Comparison of ENCODE assay signal across 8 mouse cellular contexts in genomic region chr16:55967221-55967620, GRCm38 (mm10). TPM values are rescaled to one million over a fixed set of nuclear protein-coding genes. Genes with fewer than 3 reads are reported as not detected.
DNase-seq lines count a peak whose midpoint lies in the region; ATAC-seq and TF ChIP-seq lines count a peak whose summit lies in the region.

No protein-coding gene starts in this region.

- peaks cover 59% of the 10 kb centered on the region for H3K79me2 ChIP-seq in C2C12 (ENCODE audit: control insufficient read depth, insufficient read depth)

- 10% methylated on average over 1 of the region's 1 CpGs for WGBS in forebrain, embryonic 15.5 days
- WGBS in liver, embryonic 14.5 days (ENCODE audit: insufficient replicate concordance): 11% methylated on average over 1 of the region's 1 CpGs

- peak overlapping the region; percentile 70 for H3K4me2 ChIP-seq in forebrain, embryonic 15.5 days (replicated peaks)
- H3K4me2 ChIP-seq in liver, embryonic 14.5 days (ENCODE audit: low read depth): peak overlapping the region; percentile 77

- peak overlapping the region; percentile 80 for H3K4me3 ChIP-seq in C2C12 (ENCODE audit: insufficient read depth, poor library complexity, severe bottlenecking)
- peak overlapping the region; percentile 85 for H3K4me3 ChIP-seq in forebrain, embryonic 15.5 days
- peak overlapping the region; percentile 93 to 94 for H3K4me3 ChIP-seq in liver, embryonic 14.5 days (ENCODE audit: insufficient read depth in 1 of 2, low read depth in 2 of 2, low read length in 2 of 2)

- peak overlapping the region; percentile 82 for H3K9ac ChIP-seq in forebrain, embryonic 15.5 days (replicated peaks)
- peak overlapping the region; percentile 96 for H3K9ac ChIP-seq in liver, embryonic 14.5 days (replicated peaks)

- no peak for TF ChIP-seq EP300 in liver, embryonic 14.5 days (IDR thresholded peaks at IDR 0.05; ENCODE audit: low read depth)

- H3K9me3 ChIP-seq in forebrain, embryonic 15.5 days: no peaks in the 10 kb centered on the region
- no peaks in the 10 kb centered on the region for H3K9me3 ChIP-seq in liver, embryonic 14.5 days (ENCODE audit: control insufficient read depth, low read length)

- peaks cover 43% of the 10 kb centered on the region for H3K79me3 ChIP-seq in C2C12 (ENCODE audit: low read depth)

- peaks cover 53% of the 10 kb centered on the region for H3K36me3 ChIP-seq in C2C12 (ENCODE audit: control insufficient read depth, insufficient read depth)
- H3K36me3 ChIP-seq in forebrain, embryonic 15.5 days: peaks cover 39% of the 10 kb centered on the region
- peaks cover 41% of the 10 kb centered on the region for H3K36me3 ChIP-seq in liver, embryonic 14.5 days (replicated peaks; ENCODE audit: control insufficient read depth, insufficient read depth, low read depth)

- peak overlapping the region; percentile 75 for H3ac ChIP-seq in C2C12 (ENCODE audit: control insufficient read depth, insufficient read length, low read depth)

- ATAC-seq in forebrain, embryonic 15.5 days (replicated peaks): no peak
- ATAC-seq in liver, embryonic 14.5 days (ENCODE audit: insufficient read depth): no peak
- no peak for ATAC-seq in frontal cortex, adult (ENCODE audit: low TSS enrichment)

- H3K27me3 ChIP-seq in C2C12 (ENCODE audit: control insufficient read depth, insufficient read depth, insufficient read length): no peaks in the 10 kb centered on the region
- H3K27me3 ChIP-seq in forebrain, embryonic 15.5 days: no peaks in the 10 kb centered on the region
- no peaks in the 10 kb centered on the region for H3K27me3 ChIP-seq in liver, embryonic 14.5 days (ENCODE audit: control insufficient read depth, insufficient read depth, low read length)

- TF ChIP-seq CTCF in C2C12 (IDR thresholded peaks at IDR 0.05; ENCODE audit: control insufficient read depth, insufficient read depth, insufficient read length): no peak
- no peak for TF ChIP-seq CTCF in liver, embryonic 14.5 days (IDR thresholded peaks at IDR 0.05; ENCODE audit: low read depth)

- H3K4me1 ChIP-seq in forebrain, embryonic 15.5 days: peaks cover 27% of the 10 kb centered on the region
- peaks cover 0 to 9% of the 10 kb centered on the region in 2 experiments; a peak in 3 of 4 replicates for H3K4me1 ChIP-seq in liver, embryonic 14.5 days (replicated peaks; ENCODE audit: control insufficient read depth in 2 of 2, insufficient read depth in 2 of 2, low read length in 1 of 2)

- DNase-seq in heart, adult 11 months: peak; percentile 70
- DNase-seq in heart, adult 18-20 months: no peak
- no peak for DNase-seq in liver, embryonic 14.5 days (ENCODE audit: low read depth in 3 of 3, low spot score in 3 of 3)
- no peak for DNase-seq in spleen, postnatal 14 days (ENCODE audit: low spot score in 2 of 2)
- no peak for DNase-seq in frontal cortex, postnatal 36 days (ENCODE audit: low spot score in 2 of 2)

- H3K27ac ChIP-seq in forebrain, embryonic 15.5 days (replicated peaks): no peak overlapping the region
- peak overlapping the region; percentile 67 for H3K27ac ChIP-seq in liver, embryonic 14.5 days

TF ChIP-seq in C2C12, 6 proteins besides CTCF, POLR2A, EP300 and RAD21:
- TF ChIP-seq FOSL1 (IDR thresholded peaks at IDR 0.05; ENCODE audit: insufficient read depth, low read length, poor library complexity, severe bottlenecking) (no peak), MYOG (IDR thresholded peaks at IDR 0.05; ENCODE audit: control insufficient read depth, extremely low read depth, insufficient read length) (no peak), MAX (IDR thresholded peaks at IDR 0.05) (no peak), MYOD1 (IDR thresholded peaks at IDR 0.05; ENCODE audit: control insufficient read depth, insufficient read length, low read depth) (no peak), CEBPB (IDR thresholded peaks at IDR 0.05; ENCODE audit: low read depth) (no peak), USF1 (IDR thresholded peaks at IDR 0.05; ENCODE audit: low read depth) (no peak)

RNA-seq across cellular contexts. Expression of gene Rpl24, which starts 1.1 kb away (rescaled TPM):
- 100 to 1,000 TPM; 538 to 568 TPM for total RNA-seq in heart, adult 18-20 months (2021)
- polyA plus RNA-seq in C2C12 (2012; fragmentation: generic; extraction: Trizol): 1,568 TPM
- polyA plus RNA-seq in forebrain, embryonic 15.5 days (2015; fragmentation: Nextera tagmentation; extraction: Ambion mirVana): 581 and 585 TPM in 2 replicates
- polyA plus RNA-seq in liver, embryonic 14.5 days (2012; rRNA removed): 155 and 464 TPM in 2 replicates
- 477 and 499 TPM in 2 replicates for polyA plus RNA-seq in liver, embryonic 14.5 days (2014; fragmentation: Nextera tagmentation; extraction: Ambion mirVana)

RNA-seq across cellular contexts. Expression of gene Zbtb11, which starts 6.5 kb away (rescaled TPM):
- total RNA-seq in heart, adult 18-20 months (2021): 10 to 100 TPM; 12.3 to 12.5 TPM
- 3.6 TPM for polyA plus RNA-seq in C2C12 (2012; fragmentation: generic; extraction: Trizol)
- 20.2 and 20.8 TPM in 2 replicates for polyA plus RNA-seq in forebrain, embryonic 15.5 days (2015; fragmentation: Nextera tagmentation; extraction: Ambion mirVana)
- 3.1 and 5.1 TPM in 2 replicates for polyA plus RNA-seq in liver, embryonic 14.5 days (2012; rRNA removed)
- 8.4 and 9.5 TPM in 2 replicates for polyA plus RNA-seq in liver, embryonic 14.5 days (2014; fragmentation: Nextera tagmentation; extraction: Ambion mirVana)

RNA-seq across cellular contexts. Expression of gene Cep97, which starts 32.6 kb away (rescaled TPM):
- total RNA-seq in heart, adult 18-20 months (2021): 1 to 10 TPM; 3.9 to 4.8 TPM
- 4.7 TPM for polyA plus RNA-seq in C2C12 (2012; fragmentation: generic; extraction: Trizol)
- 16.3 and 17.8 TPM in 2 replicates for polyA plus RNA-seq in forebrain, embryonic 15.5 days (2015; fragmentation: Nextera tagmentation; extraction: Ambion mirVana)
- polyA plus RNA-seq in liver, embryonic 14.5 days (2012; rRNA removed): 1.5 and 2.0 TPM in 2 replicates
- polyA plus RNA-seq in liver, embryonic 14.5 days (2014; fragmentation: Nextera tagmentation; extraction: Ambion mirVana): 3.9 and 5.4 TPM in 2 replicates
